Mouse (Mus musculus): ENCODE results near the gene Ppp2r1b.
A peak's percentile ranks its signal among the peaks of the same experiment; 100 is the strongest.

Ppp2r1b gene

DNA sequence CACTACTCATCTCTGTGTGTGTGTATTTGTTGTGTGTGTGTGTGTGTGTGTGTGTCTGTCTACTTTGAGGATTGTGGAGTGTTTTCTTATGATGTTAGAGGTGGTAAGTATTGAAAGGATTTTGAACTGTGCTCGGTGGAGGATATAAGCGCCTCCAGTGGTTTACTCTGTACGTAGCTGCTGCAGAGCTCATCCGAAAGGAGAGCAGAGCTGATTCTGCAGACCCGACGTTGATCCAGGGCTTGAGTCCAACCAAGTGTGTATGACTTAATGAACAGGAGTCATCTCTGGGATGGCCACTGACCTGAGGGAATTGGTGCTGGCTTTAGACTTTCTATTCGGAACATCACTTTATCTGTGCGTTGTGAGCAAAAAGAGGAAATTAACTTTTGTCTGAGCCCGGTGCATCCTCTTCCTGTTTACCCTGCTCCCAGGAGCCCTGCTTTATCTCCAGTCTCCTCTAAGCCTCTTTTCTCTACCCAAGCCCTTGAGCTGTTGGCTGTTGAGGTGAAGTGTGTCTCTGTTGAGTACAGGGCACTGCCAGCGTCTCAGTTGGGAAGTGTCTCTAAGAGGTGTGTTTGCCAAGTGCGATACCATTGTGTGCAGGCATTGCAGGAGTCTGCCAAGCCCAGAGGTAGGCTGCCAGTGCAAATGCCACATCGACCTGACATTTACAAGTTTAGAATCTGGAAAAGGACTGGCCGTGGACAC, 3.9 kb upstream of the Ppp2r1b start:
- DNase-seq, result no peak

DNA sequence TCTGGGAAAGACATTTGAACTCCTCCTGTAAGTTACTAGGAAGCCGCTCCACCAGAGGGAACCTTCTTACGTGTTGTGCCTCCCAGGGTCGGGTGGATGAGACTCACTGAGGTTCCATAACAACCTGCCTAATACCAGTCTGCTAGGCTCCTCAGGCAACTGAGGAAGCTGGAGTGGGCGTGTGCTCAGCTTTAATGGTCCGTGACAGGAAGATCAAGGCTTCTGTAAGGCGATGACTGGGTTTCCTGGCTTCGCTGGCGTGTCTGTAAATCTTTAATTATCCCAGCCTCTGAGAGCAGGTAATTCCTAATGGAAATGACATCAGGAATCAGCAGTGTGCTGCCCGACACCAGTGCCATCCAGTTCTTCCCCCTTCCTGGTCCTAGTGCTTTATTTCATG, 446 bp downstream of the Ppp2r1b start:
- peak; percentile 66 for DNase-seq

DNA sequence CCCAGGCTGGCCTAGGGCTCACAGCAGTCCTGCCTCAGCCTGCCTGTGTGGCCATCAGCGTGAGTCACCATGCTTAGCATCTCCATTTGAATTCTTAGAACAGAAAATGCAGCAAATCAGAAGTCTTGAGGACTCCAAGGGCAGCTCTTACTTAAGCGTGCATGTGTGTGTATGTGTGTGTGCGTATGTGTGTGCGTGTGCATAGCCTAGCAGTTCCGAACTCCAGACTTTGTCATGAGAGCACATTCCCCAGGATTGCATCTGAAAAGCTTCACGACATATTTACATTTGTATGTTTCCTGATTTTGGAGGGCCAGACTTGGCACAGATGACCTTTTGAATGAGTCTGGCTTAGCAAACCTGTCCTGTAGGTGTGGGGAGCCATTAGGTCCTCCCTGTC, 2.0 kb downstream of the Ppp2r1b start:
- DNase-seq, result no peak

DNA sequence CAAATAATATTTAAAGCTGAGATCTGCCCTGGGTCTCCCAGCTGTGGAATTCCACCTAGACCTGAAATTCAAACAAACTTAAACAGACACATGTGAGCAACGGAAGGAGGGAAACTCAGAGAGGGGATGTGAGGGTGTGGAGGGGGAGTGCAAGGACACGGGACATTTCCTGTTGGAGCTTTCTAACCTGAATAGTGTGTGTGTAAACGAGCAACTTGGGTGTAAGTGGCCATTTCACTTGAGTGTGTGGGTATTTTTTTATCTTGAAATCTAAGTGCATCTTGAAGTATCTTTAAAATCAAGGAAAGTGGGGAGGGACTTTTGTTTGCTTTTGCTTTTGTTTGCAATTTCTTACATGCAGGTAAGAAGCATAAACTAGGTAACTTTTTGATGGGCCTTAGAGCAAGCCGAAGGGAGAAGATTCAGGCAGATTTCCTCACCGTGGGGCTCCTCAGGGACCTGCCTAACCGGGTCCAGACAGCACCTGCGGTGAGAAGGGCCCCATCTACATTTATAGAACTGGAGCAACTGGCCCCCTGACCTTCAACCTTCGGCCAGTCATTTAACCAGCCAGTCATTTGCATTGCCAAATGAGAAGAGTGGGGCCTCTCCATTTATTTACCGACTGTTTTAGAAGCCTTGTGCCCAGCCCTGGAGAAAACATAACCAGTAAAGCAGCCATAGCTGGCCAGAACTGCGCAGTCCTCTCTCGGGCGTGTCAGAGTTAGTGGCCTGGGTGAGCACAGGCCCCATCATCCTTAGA, 2.7 kb downstream of the Ppp2r1b start:
- no peak for DNase-seq

DNA sequence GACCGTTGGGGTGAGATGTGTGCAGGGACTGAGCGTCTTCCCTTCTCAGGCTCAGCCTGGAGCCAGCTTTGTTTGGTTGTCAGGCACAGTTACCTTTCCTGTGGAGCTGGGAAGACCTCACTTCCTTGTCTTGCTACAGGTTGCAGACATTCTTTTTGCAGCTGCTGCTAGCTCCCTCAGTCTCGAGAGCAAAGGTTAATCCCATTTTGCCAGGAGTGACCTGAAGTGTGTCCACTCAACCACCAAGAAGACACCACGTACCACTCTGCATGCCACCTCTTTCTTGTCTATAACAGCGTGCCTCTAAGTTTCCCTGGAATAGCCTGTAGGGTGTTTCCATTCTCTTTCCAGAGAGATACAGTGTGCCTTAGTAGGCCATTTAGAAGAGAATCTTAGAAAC, 3.7 kb downstream of the Ppp2r1b start:
- DNase-seq, result peak; percentile 31

DNA sequence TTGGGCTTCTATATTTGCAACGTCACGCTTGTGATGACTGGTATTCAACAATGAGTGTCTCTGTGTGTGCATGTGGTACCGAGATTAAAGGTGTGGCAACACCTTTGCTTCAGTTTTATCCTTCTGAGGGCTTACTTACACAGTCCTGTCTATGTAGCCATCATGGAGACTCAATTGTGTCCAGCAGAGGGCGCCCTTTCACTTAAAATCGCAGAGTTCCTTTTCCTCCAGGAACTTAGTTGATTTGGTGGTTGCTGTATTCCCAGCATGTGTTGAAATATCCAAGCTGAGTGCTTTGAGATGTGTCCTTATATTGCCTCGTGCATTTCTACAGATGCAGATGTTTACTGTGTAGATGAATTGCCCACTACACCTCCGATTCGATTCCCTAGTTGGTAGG, 4.1 kb downstream of the Ppp2r1b start:
- DNase-seq, result peak; percentile 96

DNA sequence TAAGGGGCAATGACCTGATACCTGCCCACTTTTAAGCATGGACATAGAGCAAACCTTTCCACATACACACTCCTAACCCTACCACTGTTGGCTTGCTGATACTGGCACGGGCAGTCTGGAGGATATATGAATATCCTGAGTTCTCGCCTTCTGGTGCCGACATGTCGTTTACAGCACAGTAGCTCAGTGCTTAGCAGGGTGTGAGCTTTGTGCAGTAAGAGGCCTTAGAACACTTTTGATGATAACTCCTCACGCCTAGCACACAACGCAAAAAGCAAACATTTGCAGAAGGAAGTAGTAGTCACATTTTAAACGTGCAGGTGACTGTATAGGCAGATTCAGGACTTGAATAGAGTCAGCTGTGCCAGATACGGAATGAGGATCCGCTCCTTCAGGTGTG, 4.7 kb downstream of the Ppp2r1b start:
- DNase-seq, result no peak

DNA sequence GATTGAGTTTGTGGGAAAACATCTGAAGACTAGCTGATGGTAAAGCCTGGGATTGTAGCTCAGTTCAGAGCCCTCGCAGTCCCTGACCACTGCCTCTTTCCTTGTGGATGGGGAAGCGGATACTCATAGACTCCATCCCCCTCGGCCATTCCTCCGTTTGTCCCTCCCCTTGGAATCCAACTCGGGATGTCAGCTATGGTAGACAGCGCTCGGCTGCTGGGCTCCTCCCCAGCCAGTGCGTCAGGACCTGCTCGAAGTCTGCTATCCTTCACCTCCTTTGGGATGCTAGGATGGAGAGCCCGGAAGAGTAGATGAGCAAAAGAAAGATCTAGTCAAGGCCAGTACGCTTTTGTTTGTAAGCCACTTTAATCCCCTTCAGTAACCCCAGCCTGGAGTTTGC, 5.2 kb downstream of the Ppp2r1b start:
- DNase-seq, result peak; percentile 54

DNA sequence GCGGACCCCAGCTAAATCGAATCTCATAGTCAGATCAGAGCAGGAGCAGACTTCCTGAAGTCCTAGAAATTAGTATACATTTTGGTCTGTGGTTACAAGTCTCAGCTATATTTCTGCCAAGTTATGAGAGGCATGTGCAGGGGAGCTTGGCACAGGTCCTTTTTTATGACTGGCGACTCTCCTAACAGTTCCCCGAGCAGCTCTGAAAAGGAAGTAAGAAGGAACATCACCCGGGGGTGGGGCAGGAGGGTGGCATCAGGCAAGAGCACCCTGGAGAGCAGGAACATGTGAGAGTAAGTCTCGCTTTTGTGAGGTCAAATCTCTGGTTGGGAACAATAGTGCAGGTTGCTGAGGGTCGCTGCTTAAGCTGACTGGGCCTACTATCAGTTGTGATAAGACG, 5.6 kb downstream of the Ppp2r1b start:
- no peak for DNase-seq

DNA sequence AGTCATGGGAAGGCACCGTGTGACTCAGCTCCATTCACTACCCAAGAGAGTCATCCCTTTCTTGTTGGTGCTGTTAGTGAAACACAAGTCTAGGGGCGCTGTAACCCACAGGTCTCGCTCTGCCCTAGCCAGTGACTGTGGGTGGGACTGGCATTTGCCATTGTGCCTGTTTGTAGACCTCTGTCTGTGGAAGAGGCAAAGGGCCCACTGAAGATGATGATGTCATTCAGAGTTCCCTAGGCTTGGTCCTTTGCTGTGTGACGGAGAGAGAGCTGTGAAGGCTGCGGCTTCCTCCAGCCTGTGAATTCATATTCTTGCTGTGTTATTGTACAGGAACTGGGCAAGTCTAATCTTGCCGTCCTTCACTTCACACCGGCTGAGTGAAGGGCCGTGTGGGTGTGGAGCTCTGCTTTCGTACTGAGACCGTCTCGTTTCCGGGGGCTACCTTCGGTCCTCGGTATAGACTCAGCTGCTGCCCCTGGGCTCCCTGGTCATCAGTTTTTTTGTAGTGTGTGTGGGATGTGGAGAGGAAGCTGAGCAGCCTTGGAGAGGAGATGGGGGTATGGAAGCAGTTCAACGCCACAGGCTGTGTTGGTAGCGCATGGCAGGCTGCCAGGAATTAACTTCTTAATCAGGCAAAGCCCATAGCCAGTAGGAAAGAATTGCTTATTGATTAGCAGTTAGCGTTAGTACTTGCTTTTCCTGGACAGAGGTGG, 7.7 kb downstream of the Ppp2r1b start:
- DNase-seq, result peak; percentile 35

DNA sequence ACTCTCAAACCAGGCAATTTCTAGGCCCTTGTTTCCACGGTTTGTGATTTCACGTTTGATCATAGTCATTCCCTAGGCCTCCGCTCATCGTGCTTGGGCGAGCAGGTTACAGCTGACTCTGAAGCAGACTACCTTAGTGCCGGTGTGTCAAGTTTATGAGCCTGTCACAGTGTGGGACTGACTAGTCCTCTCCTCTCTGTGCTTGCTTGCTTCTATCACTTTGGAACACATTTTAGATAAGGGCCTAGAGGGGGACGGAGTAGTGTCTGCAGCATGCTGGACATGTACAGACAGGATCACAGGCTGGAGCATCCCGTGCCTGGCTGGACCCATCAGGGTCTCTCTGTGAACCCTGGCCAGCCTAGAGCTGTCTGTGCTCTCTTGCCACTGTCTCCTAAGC, 9.3 kb downstream of the Ppp2r1b start:
- no peak for DNase-seq

DNA sequence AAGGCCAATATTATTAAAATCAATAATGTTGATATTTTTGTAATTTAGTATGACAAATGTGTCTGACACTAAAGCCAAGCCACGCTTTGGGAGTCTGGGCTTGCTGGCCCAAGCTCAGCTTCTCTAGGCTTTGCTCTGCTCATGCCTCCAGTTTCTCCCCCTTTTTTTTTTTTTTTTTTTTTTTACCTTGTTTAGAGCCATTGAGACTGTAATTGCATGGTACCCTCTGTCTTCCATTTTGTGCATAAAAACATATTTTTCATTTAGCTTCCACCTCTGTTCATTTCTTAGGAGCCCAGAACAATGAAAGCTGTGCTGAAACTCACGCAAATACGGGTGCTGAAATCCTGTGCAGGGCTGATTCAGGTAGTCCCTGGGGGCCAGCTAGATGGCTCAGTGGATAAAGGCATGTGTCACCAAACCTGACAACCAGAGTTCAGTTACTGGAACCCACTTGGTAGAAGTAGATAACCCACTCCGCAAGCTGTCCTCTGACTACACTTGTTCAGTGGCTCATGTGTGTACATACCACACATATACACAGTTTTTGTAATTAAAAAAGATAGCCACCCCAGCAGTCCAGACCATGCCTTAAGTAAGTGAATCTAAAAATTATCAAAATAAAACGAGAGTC, 10.1 kb downstream of the Ppp2r1b start:
- no peak for DNase-seq

DNA sequence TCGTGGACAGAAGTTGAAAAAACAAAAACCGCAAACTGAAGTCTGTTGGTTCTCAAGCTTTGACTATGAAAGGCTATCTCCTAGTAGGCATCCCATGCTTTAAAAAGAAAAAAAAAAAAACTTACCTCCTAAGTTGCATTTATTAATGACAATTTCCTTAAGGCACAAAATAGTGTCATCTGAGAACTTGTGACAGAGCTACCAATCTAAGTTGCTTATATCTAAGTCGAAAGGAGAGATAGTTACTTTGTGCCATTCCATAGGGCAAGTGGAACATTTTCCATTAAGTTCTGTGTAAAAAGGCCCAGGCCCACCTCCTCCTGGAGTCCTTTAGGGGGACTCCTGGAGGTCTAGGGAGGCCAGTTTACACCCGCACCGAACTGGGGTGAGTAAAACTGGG, 10.7 kb downstream of the Ppp2r1b start:
- no peak for DNase-seq

DNA sequence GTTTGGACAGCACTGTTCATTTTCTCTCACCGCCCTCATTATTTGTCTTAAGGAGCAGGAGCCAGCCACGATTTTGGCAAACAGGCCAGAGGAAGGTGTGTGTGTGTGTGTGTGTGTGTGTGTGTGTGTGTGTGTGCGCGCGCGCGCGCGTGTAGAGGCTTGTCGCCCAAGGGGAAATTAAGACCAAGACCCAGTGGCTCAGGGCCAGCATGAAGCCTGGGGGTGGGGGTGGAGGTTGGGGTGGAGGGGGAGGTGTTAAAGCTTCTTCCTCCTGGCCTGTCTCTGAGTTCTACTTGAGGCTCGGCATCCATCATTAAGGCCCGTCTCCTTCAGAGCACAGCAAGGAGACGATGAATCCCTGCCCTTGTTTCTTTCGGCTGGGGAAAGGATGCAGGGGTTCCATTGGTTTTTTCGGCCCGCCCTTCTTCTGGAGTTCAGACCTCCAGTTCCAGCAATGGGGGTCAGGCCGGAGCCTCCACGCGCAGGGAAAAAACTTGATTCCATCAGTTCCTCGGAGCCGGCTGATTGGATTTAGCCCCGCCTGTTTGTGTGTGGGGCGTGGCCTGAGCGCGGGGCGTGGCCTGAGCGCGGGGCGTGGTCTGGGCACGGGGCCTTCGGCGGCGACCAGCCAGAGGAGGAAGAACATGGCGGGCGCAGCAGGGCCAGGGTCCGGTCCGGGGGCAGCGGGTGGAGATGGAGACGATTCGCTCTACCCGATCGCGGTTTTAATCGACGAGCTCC, 11.4 kb downstream of the Ppp2r1b start:
- peak; percentile 96 for DNase-seq

DNA sequence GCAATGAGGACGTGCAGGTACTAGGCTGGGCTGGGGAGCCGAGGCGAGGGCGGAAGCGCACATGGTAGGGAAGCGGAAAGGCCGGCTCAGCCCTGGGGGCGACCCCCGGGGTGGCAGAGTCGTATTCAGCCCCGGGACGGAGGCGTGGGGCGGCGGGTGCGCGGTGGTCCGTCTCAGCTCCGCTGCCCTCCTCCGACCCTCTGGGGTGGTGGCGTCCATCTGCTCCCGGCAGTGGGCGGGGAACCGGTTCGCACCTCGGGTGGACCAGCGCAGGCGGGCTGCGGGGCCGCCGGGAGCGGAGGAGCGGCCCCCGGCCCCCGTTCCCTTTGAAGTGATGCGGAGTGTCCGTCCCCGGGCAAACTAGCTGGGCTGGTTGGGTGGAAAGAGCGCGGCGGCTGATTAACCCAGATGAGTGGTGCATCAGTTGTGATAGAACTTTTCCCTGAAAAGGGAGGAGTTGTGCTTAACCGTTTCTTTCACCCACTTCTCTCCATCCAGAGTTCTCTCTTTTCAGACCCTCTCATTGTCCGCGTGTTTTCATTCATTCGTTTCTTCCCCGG, 12.1 kb downstream of the Ppp2r1b start:
- no peak for DNase-seq

DNA sequence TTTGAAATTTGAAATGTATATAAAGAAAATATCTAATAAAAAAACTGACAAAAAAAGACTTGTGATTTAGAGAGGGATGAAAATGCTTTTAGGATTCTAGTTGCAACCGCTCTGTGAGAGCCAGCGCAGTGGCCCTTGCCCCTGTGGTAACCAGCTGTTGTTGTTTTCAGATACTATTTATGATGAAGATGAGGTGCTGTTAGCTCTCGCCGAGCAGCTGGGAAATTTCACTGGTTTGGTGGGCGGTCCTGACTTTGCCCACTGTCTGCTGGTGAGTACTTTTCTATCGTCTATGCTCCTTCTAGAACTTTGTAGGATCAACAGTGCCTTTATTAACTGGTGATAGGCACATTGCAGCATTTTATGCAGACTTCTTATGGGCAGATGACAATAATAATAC, 13.6 kb downstream of the Ppp2r1b start:
- peak; percentile 37 for DNase-seq

DNA sequence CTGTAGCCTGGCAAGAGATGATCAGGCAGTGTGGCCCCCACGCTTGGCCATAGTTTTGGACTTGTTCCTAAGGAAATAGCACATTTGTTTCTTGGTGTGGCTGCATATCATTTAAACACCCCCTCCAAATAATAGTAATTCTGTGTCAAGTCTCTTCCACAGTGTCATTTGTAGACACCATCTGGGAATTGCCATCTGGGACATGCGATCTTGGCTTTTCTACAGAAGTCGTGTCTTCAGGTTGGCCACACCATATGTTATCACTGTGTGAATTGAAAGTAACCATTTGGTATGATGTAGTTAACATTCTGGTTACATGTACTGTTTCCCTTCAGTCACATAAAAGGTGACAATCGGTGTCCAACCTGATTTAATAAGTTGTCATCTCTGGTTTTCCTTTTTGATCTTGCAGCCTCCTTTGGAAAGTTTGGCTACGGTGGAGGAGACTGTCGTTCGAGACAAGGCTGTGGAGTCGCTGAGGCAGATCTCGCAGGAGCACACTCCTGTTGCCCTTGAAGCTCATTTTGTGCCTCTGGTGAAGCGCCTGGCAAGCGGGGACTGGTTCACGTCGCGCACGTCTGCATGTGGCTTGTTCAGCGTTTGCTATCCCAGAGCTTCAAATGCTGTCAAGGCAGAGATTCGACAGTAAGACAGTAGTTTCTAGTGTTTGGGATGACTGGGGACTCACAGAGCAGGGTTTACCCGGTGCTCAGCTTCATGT, 16.2 kb downstream of the Ppp2r1b start:
- no peak for DNase-seq

DNA sequence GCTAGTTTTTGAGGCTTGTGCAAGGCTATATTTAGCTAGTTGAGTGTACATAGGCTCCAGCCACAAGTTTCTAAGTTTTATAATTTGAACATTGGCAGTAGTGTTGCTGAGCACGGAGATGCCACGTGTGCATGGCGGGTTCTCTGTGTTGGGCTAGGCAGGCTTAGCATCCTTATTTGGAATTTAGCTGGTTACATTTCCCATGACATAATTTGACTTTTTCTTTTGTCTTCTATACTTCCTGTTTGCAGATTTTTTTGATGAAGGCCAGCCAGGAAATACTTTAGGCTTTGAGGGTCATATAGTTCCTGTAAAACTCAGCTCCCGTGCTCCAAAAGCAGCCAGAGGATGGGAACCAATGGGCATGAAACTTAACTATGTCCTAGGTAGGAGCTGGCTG, 18.7 kb downstream of the Ppp2r1b start:
- DNase-seq, result no peak

DNA sequence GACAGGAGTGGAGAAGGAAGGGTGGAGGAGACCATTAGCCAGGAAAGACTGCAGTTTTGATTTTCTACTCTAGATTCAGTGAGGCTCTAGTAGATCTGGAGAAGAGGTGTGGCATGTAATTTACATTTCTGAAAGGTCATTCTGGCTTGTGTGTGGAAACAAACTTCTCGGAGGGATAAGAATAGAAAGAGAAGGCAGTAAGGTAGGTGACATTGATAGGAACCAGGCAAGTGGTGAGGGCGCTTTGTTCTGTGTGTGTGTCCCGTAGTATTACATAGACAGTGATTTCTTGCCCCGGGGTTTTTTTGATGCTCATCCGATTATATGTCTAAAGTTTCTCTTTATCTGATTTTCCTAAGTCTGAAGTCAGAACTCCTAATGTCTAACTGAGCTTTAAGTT, 19.8 kb downstream of the Ppp2r1b start:
- DNase-seq, result no peak

DNA sequence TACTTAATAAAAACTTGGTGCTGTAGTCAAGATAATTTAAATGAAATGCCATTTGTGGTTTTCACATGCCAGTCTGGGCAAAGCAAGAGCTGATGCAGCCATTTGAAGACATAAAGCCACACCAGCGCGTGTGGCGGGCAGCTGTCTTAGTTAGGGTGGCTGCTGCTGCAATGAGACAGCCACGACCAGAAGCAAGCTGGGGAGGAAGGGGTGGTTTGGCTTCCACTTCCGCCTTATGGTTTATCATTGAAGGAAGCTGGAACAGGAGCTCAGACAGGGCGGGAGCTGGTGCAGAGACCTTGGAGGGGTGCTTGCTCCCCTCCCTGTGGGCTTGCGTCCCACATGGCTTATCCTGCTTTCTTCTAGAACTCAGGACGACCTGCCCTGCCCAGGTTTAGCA, 20.7 kb downstream of the Ppp2r1b start:
- no peak for DNase-seq

DNA sequence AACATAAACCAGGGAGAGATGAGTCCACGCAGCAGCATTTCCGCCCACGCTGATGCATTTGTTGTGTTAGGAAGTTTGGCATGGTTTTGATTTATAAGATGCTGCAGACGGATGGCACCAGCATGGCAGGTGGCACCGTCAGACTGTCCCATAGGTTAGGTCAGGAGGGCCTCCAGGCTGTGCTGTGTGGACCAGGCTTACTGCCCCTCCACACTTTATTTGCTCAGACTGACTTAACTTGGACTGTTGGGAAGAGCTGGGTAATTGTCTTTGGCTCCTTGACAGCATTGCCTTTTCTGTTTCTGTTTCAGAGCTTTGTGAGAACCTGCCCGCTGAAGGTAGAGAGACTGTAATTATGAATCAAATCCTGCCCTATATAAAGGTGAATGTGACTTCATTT, 21.9 kb downstream of the Ppp2r1b start:
- DNase-seq, result no peak

DNA sequence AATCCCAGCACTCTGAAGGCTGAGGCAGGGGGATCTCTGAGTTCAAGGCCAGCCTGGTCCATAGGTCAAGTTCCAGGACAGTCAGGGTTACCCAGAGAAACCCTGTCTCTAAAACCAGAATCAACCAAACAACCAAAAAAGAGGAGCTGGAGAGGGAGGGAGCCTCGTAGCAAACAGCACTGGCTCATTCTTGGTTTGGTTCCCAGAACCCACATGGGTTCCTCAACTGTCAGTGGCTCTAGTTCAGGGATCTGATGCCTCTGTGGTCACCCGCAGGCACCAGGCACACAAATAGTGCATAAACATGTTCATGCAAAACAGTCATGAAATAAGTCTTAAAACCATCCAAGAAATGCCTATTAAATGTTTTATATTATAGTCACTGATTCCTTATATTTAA, 23.1 kb downstream of the Ppp2r1b start:
- DNase-seq, result no peak
